Comparison of ENCODE assay signal across 8 mouse cellular contexts in the genomic region with DNA sequence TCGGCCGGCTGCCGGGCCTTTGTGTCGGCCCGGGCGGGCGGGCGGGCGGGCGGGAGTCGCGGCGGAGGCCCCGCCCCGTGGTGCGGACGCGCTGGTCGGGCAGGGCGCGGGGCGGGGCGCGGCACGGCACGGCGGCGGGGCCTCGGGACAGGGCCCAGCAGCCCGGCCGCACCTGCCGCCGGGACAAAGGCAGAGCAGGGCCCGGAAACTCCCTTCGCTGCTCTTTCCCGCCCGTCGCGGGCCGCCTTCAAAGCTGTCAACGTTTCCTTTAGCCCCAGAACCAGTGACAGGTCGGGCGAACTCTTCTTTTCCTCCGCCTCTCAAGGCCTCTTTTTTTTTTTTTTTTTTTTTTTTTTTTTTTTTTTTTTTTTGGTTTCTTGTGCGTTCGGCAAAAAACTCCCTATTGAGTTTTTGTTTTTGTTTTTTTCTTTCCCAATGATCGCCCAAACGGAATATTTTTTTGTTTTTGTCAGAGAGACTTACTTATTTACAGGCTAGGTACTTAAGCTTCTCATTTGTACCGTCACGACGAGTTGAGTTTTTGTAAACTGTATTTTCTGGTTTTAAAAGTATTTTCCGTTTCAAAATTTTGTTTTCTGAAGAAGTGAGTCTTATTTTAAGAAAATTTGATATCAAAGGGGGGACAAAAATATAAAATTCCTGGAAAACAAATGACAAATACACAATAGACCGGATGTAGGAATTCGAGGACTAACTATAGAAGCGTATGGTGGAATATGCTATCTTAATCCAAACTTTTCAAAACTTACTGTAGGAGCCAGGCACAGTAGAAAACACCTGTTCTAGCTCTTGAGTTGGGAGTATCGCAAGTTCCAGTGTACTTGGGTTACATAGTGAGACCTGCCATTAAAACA. TPM values are rescaled to one million over a fixed set of nuclear protein-coding genes. Genes with fewer than 3 reads are reported as not detected.
DNase-seq lines count a peak whose midpoint lies in the region; ATAC-seq and TF ChIP-seq lines count a peak whose summit lies in the region.

No protein-coding gene starts in this region.

- peak overlapping the region; percentile 38 for H3ac ChIP-seq in myocyte (ENCODE audit: control insufficient read depth, insufficient read length)

- peaks cover 15% of the 10 kb centered on the region for H3K36me3 ChIP-seq in neural tube, embryonic 11.5 days (ENCODE audit: control insufficient read depth, insufficient read depth, low read length)
- peaks cover 20% of the 10 kb centered on the region for H3K36me3 ChIP-seq in intestine, postnatal 0 days (ENCODE audit: control insufficient read depth, insufficient read depth)
- H3K36me3 ChIP-seq in liver, embryonic 13.5 days, result peaks cover 50% of the 10 kb centered on the region
- peaks cover 40% of the 10 kb centered on the region for H3K36me3 ChIP-seq in myocyte (ENCODE audit: control insufficient read depth, insufficient read depth)

- intact Hi-C loops in gastrocnemius, postnatal 14 days (cut with DNase I; ENCODE audit: low total_unique reads), result no loop called here

- TF ChIP-seq CTCF in intestine, postnatal 0 days (IDR thresholded peaks at IDR 0.05; ENCODE audit: low read depth), result no peak

- TF ChIP-seq POLR2A in myocyte (IDR thresholded peaks at IDR 0.05; ENCODE audit: insufficient read length, low read depth), result no peak

- H3K27ac ChIP-seq in neural tube, embryonic 11.5 days (ENCODE audit: low read depth, low read length), result peak overlapping the region; percentile 99
- peak overlapping the region; percentile 99 for H3K27ac ChIP-seq in intestine, postnatal 0 days (ENCODE audit: low read depth, low read length)
- H3K27ac ChIP-seq in liver, embryonic 13.5 days, result peak overlapping the region; percentile 97

- no peaks in the 10 kb centered on the region for H3K27me3 ChIP-seq in neural tube, embryonic 11.5 days (ENCODE audit: control insufficient read depth, insufficient read depth, low read length)
- no peaks in the 10 kb centered on the region for H3K27me3 ChIP-seq in intestine, postnatal 0 days (replicated peaks; ENCODE audit: control insufficient read depth, insufficient read depth, low read length)
- H3K27me3 ChIP-seq in liver, embryonic 13.5 days, result no peaks in the 10 kb centered on the region
- H3K27me3 ChIP-seq in myocyte (ENCODE audit: control insufficient read depth, insufficient read depth, insufficient read length), result no peaks in the 10 kb centered on the region

- ATAC-seq in neural tube, embryonic 11.5 days (ENCODE audit: insufficient read depth, low FRiP score, low TSS enrichment), result peak; percentile 95
- peak; percentile 93 for ATAC-seq in intestine, postnatal 0 days
- peak; percentile 93 for ATAC-seq in liver, embryonic 13.5 days (ENCODE audit: low read depth)

- peaks cover 82% of the 10 kb centered on the region for H3K79me2 ChIP-seq in myocyte (ENCODE audit: control insufficient read depth, insufficient read depth)

- H3K9ac ChIP-seq in neural tube, embryonic 11.5 days (ENCODE audit: low read length), result peak overlapping the region; percentile 96
- H3K9ac ChIP-seq in intestine, postnatal 0 days (ENCODE audit: low read depth, low read length), result peak overlapping the region; percentile 90
- peak overlapping the region; percentile 91 for H3K9ac ChIP-seq in liver, embryonic 13.5 days

- H3K4me2 ChIP-seq in neural tube, embryonic 11.5 days (ENCODE audit: low read depth), result peak overlapping the region; percentile 61
- peak overlapping the region; percentile 88 for H3K4me2 ChIP-seq in intestine, postnatal 0 days (replicated peaks; ENCODE audit: low read depth)
- H3K4me2 ChIP-seq in liver, embryonic 13.5 days, result peak overlapping the region; percentile 96
- H3K4me2 ChIP-seq in myocyte (ENCODE audit: low read depth), result peak overlapping the region; percentile 87

- DNase-seq in neural tube, embryonic 11.5 days (ENCODE audit: low spot score), result peak; percentile 88
- no peak for DNase-seq in neural tube, embryonic 10.5 days (ENCODE audit: extremely low spot score, low spot score)
- DNase-seq in c-Kit-positive CD71-positive TER-119-negative erythroid progenitor cells, embryonic 14.5 days (ENCODE audit: low read depth), result peak; percentile 77
- DNase-seq in gastrocnemius, postnatal 14 days, result peak; percentile 82
- peak; percentile 80 for DNase-seq in liver, embryonic 13.5 days
- DNase-seq in testis, postnatal 10 days (ENCODE audit: low spot score), result peak; percentile 86

- peak overlapping the region; percentile 73 for H3K4me3 ChIP-seq in neural tube, embryonic 11.5 days (ENCODE audit: low read depth, low read length)
- H3K4me3 ChIP-seq in intestine, postnatal 0 days (ENCODE audit: low read depth, low read length), result peak overlapping the region; percentile 75
- peak overlapping the region; percentile 85 for H3K4me3 ChIP-seq in liver, embryonic 13.5 days (replicated peaks)
- H3K4me3 ChIP-seq in myocyte, result peak overlapping the region; percentile 95

- peaks cover 14% of the 10 kb centered on the region for H3K4me1 ChIP-seq in neural tube, embryonic 11.5 days (ENCODE audit: control insufficient read depth, insufficient read depth, low read length)
- peaks cover 5% of the 10 kb centered on the region; the same call in 1 of the 2 replicates for H3K4me1 ChIP-seq in intestine, postnatal 0 days (replicated peaks; ENCODE audit: control insufficient read depth, insufficient read depth, low read length)
- H3K4me1 ChIP-seq in liver, embryonic 13.5 days (replicated peaks), result peaks cover 68% of the 10 kb centered on the region

- no peaks in the 10 kb centered on the region for H3K9me3 ChIP-seq in neural tube, embryonic 11.5 days (ENCODE audit: control insufficient read depth, low read length)
- H3K9me3 ChIP-seq in intestine, postnatal 0 days (ENCODE audit: control insufficient read depth), result no peaks in the 10 kb centered on the region
- H3K9me3 ChIP-seq in liver, embryonic 13.5 days (replicated peaks), result no peaks in the 10 kb centered on the region

- WGBS in neural tube, embryonic 11.5 days, result 8% methylated on average over 42 of the region's 56 CpGs
- WGBS in intestine, postnatal 0 days, result under 1% methylated on average over 38 of the region's 56 CpGs
- 3% methylated on average over 38 of the region's 56 CpGs for WGBS in liver, embryonic 13.5 days (ENCODE audit: insufficient replicate concordance)

TF ChIP-seq in myocyte, 11 proteins besides CTCF, POLR2A, EP300 and RAD21:
- no peak for TF ChIP-seq CEBPB (IDR thresholded peaks at IDR 0.05; ENCODE audit: insufficient read depth, poor library complexity, severe bottlenecking)
- peak in 2 of 3 experiments; percentile 71 to 87 for TF ChIP-seq MYOD1 (IDR thresholded peaks at IDR 0.05; ENCODE audit: control insufficient read depth in 1 of 3, insufficient read length in 2 of 3, low read depth in 2 of 3)
- TF ChIP-seq MYOG (IDR thresholded peaks at IDR 0.05; ENCODE audit: control insufficient read depth in 1 of 3, insufficient read depth in 1 of 3, insufficient read length in 2 of 3, low read depth in 2 of 3), result peak in 2 of 3 experiments; percentile 50 to 79

RNA-seq across cellular contexts. Expression of gene Gnl3, which starts 0.6 kb away (rescaled TPM):
- 101 and 107 TPM in 2 replicates for polyA plus RNA-seq in neural tube, embryonic 11.5 days (2014; fragmentation: Nextera tagmentation; extraction: Ambion mirVana)
- 10 to 100 TPM; 27.3 to 39.3 TPM for total RNA-seq in gastrocnemius, postnatal 14 days (2021)
- 53.5 and 59.6 TPM in 2 replicates for polyA plus RNA-seq in intestine, postnatal 0 days (2015; fragmentation: Nextera tagmentation; extraction: Ambion mirVana)
- 133 and 159 TPM in 2 replicates for polyA plus RNA-seq in liver, embryonic 13.5 days (2015; fragmentation: Nextera tagmentation; extraction: Ambion mirVana)
- polyA plus RNA-seq in myocyte (2012; fragmentation: generic; extraction: Trizol), result 37.9 TPM

RNA-seq across cellular contexts. Expression of gene Pbrm1, which starts 0.6 kb away (rescaled TPM):
- polyA plus RNA-seq in neural tube, embryonic 11.5 days (2014; fragmentation: Nextera tagmentation; extraction: Ambion mirVana), result 120 and 122 TPM in 2 replicates
- total RNA-seq in gastrocnemius, postnatal 14 days (2021), result 10 to 100 TPM; 49.4 to 51.6 TPM
- 33.1 and 39.8 TPM in 2 replicates for polyA plus RNA-seq in intestine, postnatal 0 days (2015; fragmentation: Nextera tagmentation; extraction: Ambion mirVana)
- polyA plus RNA-seq in liver, embryonic 13.5 days (2015; fragmentation: Nextera tagmentation; extraction: Ambion mirVana), result 65.7 and 72.4 TPM in 2 replicates
- polyA plus RNA-seq in myocyte (2012; fragmentation: generic; extraction: Trizol), result 14.1 TPM

RNA-seq across cellular contexts. Expression of gene Spcs1, which starts 18.1 kb away (rescaled TPM):
- polyA plus RNA-seq in neural tube, embryonic 11.5 days (2014; fragmentation: Nextera tagmentation; extraction: Ambion mirVana), result 260 and 262 TPM in 2 replicates
- total RNA-seq in gastrocnemius, postnatal 14 days (2021), result 100 to 1,000 TPM; 127 to 146 TPM
- polyA plus RNA-seq in intestine, postnatal 0 days (2015; fragmentation: Nextera tagmentation; extraction: Ambion mirVana), result 434 and 465 TPM in 2 replicates
- polyA plus RNA-seq in liver, embryonic 13.5 days (2015; fragmentation: Nextera tagmentation; extraction: Ambion mirVana), result 306 and 325 TPM in 2 replicates
- 332 TPM for polyA plus RNA-seq in myocyte (2012; fragmentation: generic; extraction: Trizol)

RNA-seq across cellular contexts. Expression of gene Glt8d1, which starts 18.4 kb away (rescaled TPM):
- 54.9 and 59.2 TPM in 2 replicates for polyA plus RNA-seq in neural tube, embryonic 11.5 days (2014; fragmentation: Nextera tagmentation; extraction: Ambion mirVana)
- 10 to 100 TPM; 14.1 to 15.0 TPM for total RNA-seq in gastrocnemius, postnatal 14 days (2021)
- 18.2 and 21.6 TPM in 2 replicates for polyA plus RNA-seq in intestine, postnatal 0 days (2015; fragmentation: Nextera tagmentation; extraction: Ambion mirVana)
- 20.3 and 21.5 TPM in 2 replicates for polyA plus RNA-seq in liver, embryonic 13.5 days (2015; fragmentation: Nextera tagmentation; extraction: Ambion mirVana)
- 23.1 TPM for polyA plus RNA-seq in myocyte (2012; fragmentation: generic; extraction: Trizol)
